Mouse (Mus musculus) hindbrain, embryonic 15.5 days (tissue): ENCODE results near the gene Kmt5a. TPM values are rescaled to one million over a fixed set of nuclear protein-coding genes. Genes with fewer than 3 reads are reported as not detected.

Experiments
- ATAC-seq: fragments of 200-750 bp; cut with Nextera tagmentation; 2 replicates; pipeline ENCODE4 v1.8.0; 2017; ENCODE audit warnings: low read depth, moderate number of reproducible peaks, moderate TSS enrichment; ENCODE audit not compliant: low FRiP score
- H3K27ac ChIP-seq: fragments of 300-500 bp; sonication (generic); replicated peaks from 2 replicates; pipeline ENCODE4 v1.5.1; 2015; ENCODE audit warnings: mild to moderate bottlenecking, inconsistent platforms
- H3K27me3 ChIP-seq: fragments of 300-500 bp; sonication (generic); 2 replicates; pipeline ENCODE4 v1.6.1; 2015; ENCODE audit warnings: control low read depth, inconsistent platforms
- H3K36me3 ChIP-seq: fragments of 300-500 bp; sonication (generic); 2 replicates; pipeline ENCODE4 v1.6.1; 2015; ENCODE audit warnings: control low read depth, inconsistent platforms
- H3K4me1 ChIP-seq: fragments of 300-500 bp; sonication (generic); replicated peaks from 2 replicates; pipeline ENCODE4 v1.6.1; 2015; ENCODE audit warnings: control low read depth, inconsistent platforms
- H3K4me2 ChIP-seq: fragments of 300-500 bp; sonication (generic); 2 replicates; pipeline ENCODE4 v1.6.1; 2015; ENCODE audit warnings: moderate library complexity, mild to moderate bottlenecking, inconsistent platforms
- H3K4me3 ChIP-seq: fragments of 300-500 bp; sonication (generic); 2 replicates; pipeline ENCODE4 v1.5.1; 2015; ENCODE audit warnings: mild to moderate bottlenecking, inconsistent platforms
- H3K9ac ChIP-seq: fragments of 300-500 bp; sonication (generic); 2 replicates; pipeline ENCODE4 v1.6.1; 2015; ENCODE audit warnings: inconsistent platforms
- H3K9me3 ChIP-seq: fragments of 300-500 bp; sonication (generic); 2 replicates; pipeline ENCODE4 v1.6.1; 2016; ENCODE audit warnings: control low read depth, inconsistent platforms
- WGBS: fragments of 180-500 bp; shearing (Covaris S2); methylation state at CpG from one replicate; pipeline ENCODE4 v1.1.7; 2015; 5-methylcytosine and 5-hydroxymethylcytosine counted together
- polyA plus RNA-seq: library from polyadenylated mRNA; unstranded; fragments of >200 nt; fragmentation: Nextera tagmentation; extraction: Ambion mirVana; gene quantifications from 2 replicates; pipeline ENCODE4 v1.2.1, GENCODE M21; 2015

Kmt5a gene
- 42.0 and 49.3 TPM in 2 replicates for polyA plus RNA-seq

GRCm38 (mm10) chr5:124439447-124440093, at the start of gene Kmt5a:
Gene Kmt5a (plus strand): TSS chr5:124439930.
- peak within 1 kb of the TSS; percentile 100 for H3K4me2 ChIP-seq
- WGBS: under 1% methylated on average over 34 of the region's 34 CpGs
- H3K4me1 ChIP-seq: peaks cover 15% of the 10 kb centered on the region

GRCm38 (mm10) chr5:124392412-124392811, 47.3 kb upstream of the Kmt5a start:
- H3K27me3 ChIP-seq: no peaks in the 10 kb centered on the region
- no peak overlapping the region for H3K9ac ChIP-seq
- no peak overlapping the region for H3K4me2 ChIP-seq
- no peaks in the 10 kb centered on the region for H3K9me3 ChIP-seq
- H3K27ac ChIP-seq: no peak overlapping the region
- ATAC-seq: no peak
- H3K4me3 ChIP-seq: no peak overlapping the region
- 97% methylated on average over 4 of the region's 4 CpGs for WGBS
- H3K36me3 ChIP-seq: peaks cover 78% of the 10 kb centered on the region
- H3K4me1 ChIP-seq: no peaks in the 10 kb centered on the region

More at GRCm38 (mm10) chr5:124439447-124440093, at the start of gene Kmt5a:
- ATAC-seq: peak; percentile 98
- H3K9me3 ChIP-seq: no peaks in the 10 kb centered on the region
- H3K36me3 ChIP-seq: no peaks in the 10 kb centered on the region
- H3K27me3 ChIP-seq: no peaks in the 10 kb centered on the region
- H3K4me3 ChIP-seq: peak within 1 kb of the TSS; percentile 86
- H3K9ac ChIP-seq: peak within 1 kb of the TSS; percentile 65
- H3K27ac ChIP-seq: peak within 1 kb of the TSS; percentile 84

- Histone ChIP-seq H3K27me3 (no peaks in the 10 kb centered on the region), H3K36me3 (peaks cover 76% of the 10 kb centered on the region), H3K4me3 (no peak overlapping the region), H3K9ac (no peak overlapping the region), H3K4me2 (no peak overlapping the region), H3K9me3 (no peaks in the 10 kb centered on the region), H3K27ac (no peak overlapping the region), H3K4me1 (no peaks in the 10 kb centered on the region)
- 95% methylated on average over 7 of the region's 7 CpGs for WGBS
- no peak for ATAC-seq
Observed at GRCm38 (mm10) chr5:124393726-124394125, 46.0 kb upstream of the Kmt5a start.

- Histone ChIP-seq H3K9me3 (no peaks in the 10 kb centered on the region), H3K4me3 (no peak overlapping the region), H3K4me1 (no peaks in the 10 kb centered on the region), H3K9ac (no peak overlapping the region), H3K36me3 (peaks cover 65% of the 10 kb centered on the region), H3K27ac (no peak overlapping the region), H3K4me2 (no peak overlapping the region), H3K27me3 (no peaks in the 10 kb centered on the region)
- ATAC-seq: no peak
- WGBS: 83% methylated on average over 3 of the region's 3 CpGs
Observed at GRCm38 (mm10) chr5:124410808-124411207, 28.9 kb upstream of the Kmt5a start.

GRCm38 (mm10) chr5:124412163-124412562, 27.6 kb upstream of the Kmt5a start:
- H3K9ac ChIP-seq: no peak overlapping the region
- no peak for ATAC-seq
- no peaks in the 10 kb centered on the region for H3K4me1 ChIP-seq
- 93% methylated on average over 5 of the region's 5 CpGs for WGBS
- H3K9me3 ChIP-seq: no peaks in the 10 kb centered on the region
- H3K36me3 ChIP-seq: peaks cover 54% of the 10 kb centered on the region
- H3K4me3 ChIP-seq: no peak overlapping the region
- no peak overlapping the region for H3K27ac ChIP-seq
- no peaks in the 10 kb centered on the region for H3K27me3 ChIP-seq
- H3K4me2 ChIP-seq: no peak overlapping the region

- H3K4me2 ChIP-seq: no peak overlapping the region
- H3K9me3 ChIP-seq: no peaks in the 10 kb centered on the region
- 93% methylated on average over 2 of the region's 2 CpGs for WGBS
- H3K9ac ChIP-seq: no peak overlapping the region
- H3K36me3 ChIP-seq: 0 out of 2 replicates have a peak, but pooled peaks cover 7% of the 10 kb centered on the region
- no peak for ATAC-seq
- no peak overlapping the region for H3K27ac ChIP-seq
- no peak overlapping the region for H3K4me3 ChIP-seq
- H3K27me3 ChIP-seq: no peaks in the 10 kb centered on the region
- H3K4me1 ChIP-seq: peaks cover 12% of the 10 kb centered on the region
Observed at GRCm38 (mm10) chr5:124418903-124419302, 20.8 kb upstream of the Kmt5a start.

- Histone ChIP-seq H3K36me3 (no peaks in the 10 kb centered on the region), H3K4me2 (no peak overlapping the region), H3K9me3 (no peaks in the 10 kb centered on the region), H3K4me1 (peaks cover 24% of the 10 kb centered on the region), H3K27ac (no peak overlapping the region), H3K4me3 (no peak overlapping the region), H3K9ac (no peak overlapping the region), H3K27me3 (no peaks in the 10 kb centered on the region)
- 93% methylated on average over 2 of the region's 2 CpGs for WGBS
- no peak for ATAC-seq
Observed at GRCm38 (mm10) chr5:124421786-124422185, 17.9 kb upstream of the Kmt5a start.

GRCm38 (mm10) chr5:124424200-124424722, 15.5 kb upstream of the Kmt5a start:
- WGBS: 2% methylated on average over 14 of the region's 14 CpGs
- Histone ChIP-seq H3K4me1 (peaks cover 24% of the 10 kb centered on the region), H3K27ac (peak overlapping the region; percentile 99), H3K9me3 (no peaks in the 10 kb centered on the region), H3K27me3 (no peaks in the 10 kb centered on the region), H3K4me3 (peak overlapping the region; percentile 100), H3K9ac (peak overlapping the region; percentile 97), H3K4me2 (peak overlapping the region; percentile 81), H3K36me3 (no peaks in the 10 kb centered on the region)
- no peak for ATAC-seq

- 0% methylated on average over 57 of the region's 63 CpGs for WGBS
- Histone ChIP-seq H3K4me1 (peaks cover 24% of the 10 kb centered on the region), H3K4me2 (peak overlapping the region; percentile 81), H3K9me3 (no peaks in the 10 kb centered on the region), H3K36me3 (no peaks in the 10 kb centered on the region), H3K27ac (peak overlapping the region; percentile 99), H3K27me3 (no peaks in the 10 kb centered on the region), H3K4me3 (peak overlapping the region; percentile 100), H3K9ac (peak overlapping the region; percentile 97)
- ATAC-seq: peak; percentile 79
Observed at GRCm38 (mm10) chr5:124424723-124425411, 14.9 kb upstream of the Kmt5a start.

- H3K9me3 ChIP-seq: no peaks in the 10 kb centered on the region
Observed at GRCm38 (mm10) chr5:124425412-124426259, 14.1 kb upstream of the Kmt5a start, which contains the start of gene Sbno1. Gene Sbno1 (minus strand): TSS chr5:124426001.

GRCm38 (mm10) chr5:124426475-124427071, 13.2 kb upstream of the Kmt5a start:
- Histone ChIP-seq H3K4me2 (peak overlapping the region; percentile 56), H3K27ac (peak overlapping the region; percentile 99), H3K9me3 (no peaks in the 10 kb centered on the region), H3K9ac (no peak overlapping the region; the same call in 1 of the 2 replicates), H3K27me3 (no peaks in the 10 kb centered on the region), H3K36me3 (no peaks in the 10 kb centered on the region), H3K4me1 (peaks cover 24% of the 10 kb centered on the region), H3K4me3 (peak overlapping the region; percentile 100)
- ATAC-seq: no peak
- 90% methylated on average over 10 of the region's 10 CpGs for WGBS

More at GRCm38 (mm10) chr5:124425412-124426259, 14.1 kb upstream of the Kmt5a start, which contains the start of gene Sbno1:
- no peaks in the 10 kb centered on the region for H3K36me3 ChIP-seq
- H3K4me2 ChIP-seq: peak within 1 kb of the TSS; percentile 81
- peak within 1 kb of the TSS; percentile 100 for H3K4me3 ChIP-seq
- H3K27ac ChIP-seq: peak within 1 kb of the TSS; percentile 99
- ATAC-seq: peak; percentile 96
- under 1% methylated on average over 65 of the region's 81 CpGs for WGBS
- peaks cover 24% of the 10 kb centered on the region for H3K4me1 ChIP-seq
- no peaks in the 10 kb centered on the region for H3K27me3 ChIP-seq
- peak within 1 kb of the TSS; percentile 97 for H3K9ac ChIP-seq
